Mouse (Mus musculus) stomach, adult 2 months (tissue): ENCODE data around the gene Dupd1. TPM values are rescaled to one million over a fixed set of nuclear protein-coding genes. Genes with fewer than 3 reads are reported as not detected.

Source experiments
- polyA plus RNA-seq: library from polyadenylated mRNA; depleted of rRNA; stranded (reverse); fragments of >200 nt; gene quantifications from 2 replicates; pipeline ENCODE4 v1.2.3, GENCODE M21; 2012; rRNA removed

The Dupd1 gene
- 0.29 and 0.30 TPM in 2 replicates for polyA plus RNA-seq

DNA sequence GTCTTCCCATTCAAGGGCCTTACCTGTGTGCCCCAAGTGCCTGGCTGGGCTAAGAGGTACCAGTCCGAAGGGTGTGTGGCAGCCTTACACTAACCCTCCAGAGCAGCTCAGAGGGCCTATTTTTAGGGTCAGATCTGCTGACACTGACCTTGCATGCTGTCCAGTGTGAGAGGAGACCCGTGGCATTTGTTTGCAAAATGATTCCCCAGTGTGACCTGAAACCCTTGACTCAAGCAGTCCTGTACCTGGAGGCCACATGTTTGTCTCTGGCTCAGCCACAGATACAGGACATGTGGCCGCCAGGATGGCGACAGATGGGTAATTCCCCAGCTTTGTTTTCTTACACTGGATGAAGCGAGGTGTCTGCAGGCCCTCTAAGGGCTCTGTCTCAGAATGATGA, at the start of gene Dupd1:
Dupd1 (minus strand) TSS at position 91 of the 400 bp plus-strand sequence.

DNA sequence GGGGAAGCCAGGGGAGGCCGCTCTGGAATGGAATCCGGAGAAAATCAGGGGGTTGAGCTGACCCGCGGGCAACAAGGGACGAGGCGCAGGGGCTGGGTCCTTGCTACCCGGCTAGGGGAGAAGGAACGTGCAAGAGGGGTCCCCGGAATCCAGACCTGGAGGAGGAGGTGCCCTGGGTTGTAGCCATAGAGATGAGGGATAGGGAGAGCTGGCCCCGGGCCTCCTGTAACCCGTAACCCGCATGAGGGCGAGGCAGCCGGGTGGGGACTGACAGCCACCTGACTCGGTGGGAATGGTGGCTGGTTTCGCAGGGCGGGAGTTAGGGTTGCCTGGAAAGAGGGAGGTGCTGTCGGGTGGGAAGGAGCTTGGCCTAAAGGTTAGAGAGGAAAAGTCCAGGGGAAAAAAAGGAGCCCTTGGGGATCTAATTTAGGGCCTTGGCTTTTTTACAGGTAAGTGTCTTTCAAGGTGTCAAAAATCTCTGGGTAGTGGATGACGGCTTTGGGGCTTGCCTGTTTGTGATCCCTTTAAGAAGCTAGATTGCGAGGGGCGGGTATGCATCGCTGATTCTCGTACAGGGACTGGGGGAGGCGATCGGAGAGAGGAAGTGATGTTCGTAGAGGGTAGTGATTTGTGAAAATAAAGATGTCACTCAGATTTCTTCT, 36.6 kb upstream of the Dupd1 start, which contains the start of gene Dusp13:
Dusp13 (minus strand) TSS at position 301 of the 662 bp plus-strand sequence.

DNA sequence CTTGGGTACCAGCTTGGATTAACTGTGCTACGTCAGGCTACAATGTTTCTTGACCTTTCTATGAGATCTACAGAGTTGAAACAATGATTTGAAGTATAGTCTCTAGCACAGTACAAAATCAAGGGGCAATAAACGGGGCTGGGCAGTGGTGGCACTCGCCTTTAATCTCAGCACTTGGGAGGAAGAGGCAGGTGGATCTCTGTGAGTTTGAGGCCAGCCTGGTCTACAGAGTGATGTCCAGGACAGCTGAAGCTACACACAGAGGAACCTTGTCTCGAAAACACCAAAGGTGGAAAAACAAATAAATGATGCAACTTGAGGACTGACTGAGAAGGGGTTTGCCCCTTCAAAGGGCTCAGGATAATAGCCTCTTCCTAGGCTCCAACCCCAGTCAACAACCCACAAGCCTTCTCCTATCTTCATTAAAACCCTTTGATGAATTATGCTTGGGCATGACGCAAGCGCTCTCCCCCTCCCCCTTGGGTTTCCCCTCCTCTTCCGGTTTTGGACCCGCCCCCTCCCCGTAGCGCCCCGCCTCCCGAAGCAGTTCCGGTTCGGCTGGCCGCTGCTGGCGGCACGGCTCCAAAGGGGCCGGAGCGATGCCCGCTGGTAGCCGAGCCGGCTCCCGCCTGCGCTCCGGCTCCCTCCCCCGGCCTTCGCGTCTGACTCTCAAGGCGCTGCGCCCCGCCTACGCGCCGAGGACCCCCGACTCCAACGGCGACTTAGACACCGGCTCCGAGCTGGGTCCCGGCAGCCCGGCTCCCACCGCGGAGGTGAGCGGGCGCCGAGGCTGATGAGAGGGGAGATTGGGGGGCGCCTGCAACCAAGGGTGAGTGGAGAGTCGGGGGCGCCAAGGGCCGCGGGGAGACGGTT, 35.9 kb upstream of the Dupd1 start, which contains the start of gene Samd8:
Samd8 (plus strand) TSS at position 524 of the 873 bp plus-strand sequence.

Other genes starting within 250 kb of the Dupd1 start
- 2.1 and 3.8 TPM in 2 replicates for gene Kat6b, start 233.1 kb downstream of the Dupd1 start, polyA plus RNA-seq
- 11.1 and 15.3 TPM in 2 replicates for gene Samd8, start 36.0 kb upstream of the Dupd1 start, polyA plus RNA-seq
- gene Dusp13, start 36.6 kb upstream of the Dupd1 start, polyA plus RNA-seq: 18.5 and 19.5 TPM in 2 replicates
- gene Vdac2, start 110.7 kb upstream of the Dupd1 start, polyA plus RNA-seq: 185 and 211 TPM in 2 replicates
- gene Comtd1, start 134.4 kb upstream of the Dupd1 start, polyA plus RNA-seq: 55.0 and 74.9 TPM in 2 replicates